Mouse (Mus musculus) thymus, postnatal 14 days (tissue): ENCODE measurements around the gene Ddah2.
"Not testable (repeated sequence)": the region's sequence is repeated elsewhere in the genome, so short reads cannot be mapped to it uniquely, and the experiment has no call there.

ENCODE experiments used
- DNase-seq: peaks from one replicate; pipeline ENCODE4 v3.0.0; 2021

Gene Ddah2

DNA sequence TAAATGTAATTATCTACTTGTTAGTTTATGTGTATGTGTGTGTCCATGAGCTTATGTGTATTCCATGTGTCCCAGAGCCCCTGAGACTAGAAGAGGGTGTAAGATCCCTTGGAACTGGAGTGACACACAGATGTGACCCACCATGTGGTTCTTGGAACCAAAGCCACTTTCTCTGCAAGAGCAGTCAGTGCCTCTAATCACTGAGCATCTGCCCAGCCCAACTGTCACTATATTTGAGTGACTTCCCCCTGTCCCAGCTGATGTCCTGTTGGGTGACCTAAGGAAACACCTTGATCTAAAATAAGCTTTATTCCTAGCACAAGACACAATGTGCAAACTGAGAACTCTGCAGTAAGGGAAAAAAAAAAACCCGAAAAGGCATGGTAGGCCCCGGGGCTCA is 30.5 kb upstream of the Ddah2 start:
- no peak for DNase-seq

DNA sequence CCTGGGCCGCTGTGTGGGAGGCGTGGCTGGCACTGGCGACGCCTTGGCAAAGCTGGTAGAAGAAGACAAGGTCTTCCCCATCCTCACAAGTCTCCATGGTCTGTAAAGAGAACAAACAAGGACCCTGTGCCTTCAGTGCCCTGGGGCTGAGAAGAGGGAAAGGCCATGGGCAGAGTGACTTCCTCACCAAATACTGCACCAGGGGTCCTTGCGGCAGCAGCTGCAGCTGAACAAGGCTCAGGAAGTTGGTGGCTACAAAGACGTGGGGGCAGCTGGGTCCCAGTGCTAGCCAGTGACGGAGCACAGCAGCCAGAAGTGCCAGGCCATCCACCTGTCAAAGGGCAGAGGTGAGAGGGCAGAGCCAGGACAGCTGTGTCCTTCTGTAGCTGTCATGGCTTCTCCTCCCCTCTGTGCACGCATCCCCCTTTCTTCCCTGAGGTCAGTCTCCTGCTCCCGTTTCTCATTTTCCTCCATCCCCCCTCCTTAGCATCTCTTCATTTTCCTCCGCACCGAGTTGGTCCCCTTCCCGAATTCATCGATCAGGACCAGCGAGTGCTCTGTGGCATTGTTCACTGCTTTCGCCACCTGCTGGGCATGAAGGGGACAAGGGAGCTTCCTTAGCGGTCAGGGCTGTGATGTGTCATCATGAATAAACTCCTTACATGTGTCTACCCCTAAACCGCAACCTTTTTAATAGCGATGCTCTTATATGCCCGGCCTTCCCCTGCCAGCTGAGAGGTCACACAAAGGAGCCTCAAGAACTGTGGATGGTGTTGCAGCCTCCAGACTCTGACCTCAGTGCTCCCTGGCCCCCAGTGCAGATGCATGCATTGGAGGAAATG is 28.9 kb upstream of the Ddah2 start:
- DNase-seq: peak; percentile 66

DNA sequence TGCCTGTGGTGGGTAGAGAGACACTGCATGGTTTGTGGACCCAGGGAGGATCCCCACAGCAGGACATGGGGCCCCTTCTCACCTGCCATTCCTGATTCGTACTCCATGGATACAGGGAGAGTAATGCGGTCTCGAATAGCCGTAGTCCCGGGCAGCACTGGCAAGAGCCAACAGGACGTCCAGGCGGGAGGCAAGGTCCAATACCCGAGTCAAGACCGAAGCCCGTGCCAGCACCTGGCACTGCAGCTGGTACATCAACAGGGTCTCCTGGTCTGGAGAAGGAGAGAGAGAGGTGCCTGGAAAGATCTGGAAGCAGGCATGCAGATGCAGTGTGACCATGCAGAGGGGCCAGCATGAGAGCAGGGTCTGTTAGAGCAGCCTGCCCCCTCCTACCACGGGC is 27.6 kb upstream of the Ddah2 start:
- no peak for DNase-seq

DNA sequence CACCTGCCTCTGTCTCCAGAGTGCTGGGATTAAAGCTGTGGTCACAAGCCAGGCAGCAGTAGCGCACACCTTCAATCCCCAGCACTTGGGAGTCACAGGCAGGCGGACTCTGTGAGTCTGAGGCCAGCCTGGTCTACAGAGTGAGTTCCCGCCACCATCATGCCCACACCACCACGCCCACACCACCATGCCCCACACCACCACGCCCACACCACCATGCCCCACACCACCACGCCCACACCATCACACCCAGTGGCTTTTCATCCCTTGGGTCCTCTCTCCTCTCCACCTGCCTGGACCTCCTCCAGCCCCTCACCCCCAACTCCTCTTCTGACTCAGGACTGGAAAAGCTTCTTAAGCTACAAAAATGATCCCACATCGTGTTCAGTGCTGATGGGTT is 27.0 kb upstream of the Ddah2 start:
- DNase-seq: no peak

DNA sequence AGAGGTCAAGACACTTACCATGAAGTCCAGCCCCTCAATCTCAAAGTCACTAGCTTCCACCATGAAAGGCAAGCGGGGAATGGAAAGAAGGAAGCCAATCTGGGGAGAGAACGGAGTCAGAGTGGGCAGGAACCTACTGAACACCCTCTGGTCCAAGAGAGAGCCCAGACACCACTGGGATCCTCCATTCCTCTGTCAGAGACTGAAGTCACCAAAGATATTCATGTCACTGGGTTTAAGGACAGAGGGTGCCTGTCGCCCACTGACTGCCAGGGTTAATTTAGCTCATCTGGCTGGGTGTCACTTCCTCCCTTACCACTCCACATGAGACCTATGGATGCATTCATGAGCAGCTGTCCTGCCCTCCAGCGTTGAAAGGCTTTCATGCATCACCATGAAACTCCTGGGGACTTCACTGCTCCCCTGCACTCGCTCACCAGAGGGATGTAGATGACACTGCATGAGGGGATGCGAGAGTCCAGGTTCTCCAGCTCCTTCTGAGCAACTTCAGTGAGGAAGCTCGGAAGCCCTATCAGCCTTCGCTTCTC is 26.4 kb upstream of the Ddah2 start:
- no peak for DNase-seq

DNA sequence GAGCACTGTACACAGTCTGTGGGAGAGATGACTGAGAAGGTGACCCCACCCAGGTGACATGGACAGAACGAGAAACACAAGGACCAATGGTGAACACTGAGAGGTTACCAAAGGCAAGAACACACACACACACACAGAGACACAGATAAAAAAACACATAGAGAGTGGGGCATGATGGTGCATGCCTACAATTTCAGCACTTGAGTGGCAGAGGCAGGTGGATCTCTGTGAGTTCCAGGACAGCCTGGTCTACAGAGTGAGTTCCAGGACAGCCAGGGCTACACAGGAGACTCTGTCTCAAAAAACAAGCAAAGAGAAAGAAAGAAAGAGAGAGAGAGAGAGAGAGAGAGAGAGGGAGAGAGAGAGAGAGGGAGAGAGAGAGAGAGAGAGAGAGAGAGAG is 25.1 kb upstream of the Ddah2 start:
- DNase-seq: not testable (repeated sequence)

DNA sequence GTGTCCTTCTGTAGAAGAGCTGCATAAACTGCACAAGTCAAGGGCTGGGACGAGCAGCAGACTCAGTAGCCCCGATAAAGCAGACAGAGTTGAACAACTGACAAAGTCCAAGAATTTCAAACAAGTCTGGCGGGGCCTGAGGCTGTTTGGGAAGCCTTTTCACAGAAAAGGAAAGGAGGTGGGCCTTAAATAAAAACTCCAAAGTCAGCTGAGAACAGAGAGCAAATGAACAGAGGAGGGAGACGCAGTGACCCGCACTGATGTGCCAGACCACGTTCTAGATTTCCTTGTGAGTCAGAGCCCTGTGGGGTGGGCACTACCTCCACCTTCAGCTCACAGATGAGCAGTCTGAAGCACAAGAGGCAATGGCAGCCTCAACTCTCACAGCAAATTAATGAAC is 23.9 kb upstream of the Ddah2 start:
- DNase-seq: no peak

DNA sequence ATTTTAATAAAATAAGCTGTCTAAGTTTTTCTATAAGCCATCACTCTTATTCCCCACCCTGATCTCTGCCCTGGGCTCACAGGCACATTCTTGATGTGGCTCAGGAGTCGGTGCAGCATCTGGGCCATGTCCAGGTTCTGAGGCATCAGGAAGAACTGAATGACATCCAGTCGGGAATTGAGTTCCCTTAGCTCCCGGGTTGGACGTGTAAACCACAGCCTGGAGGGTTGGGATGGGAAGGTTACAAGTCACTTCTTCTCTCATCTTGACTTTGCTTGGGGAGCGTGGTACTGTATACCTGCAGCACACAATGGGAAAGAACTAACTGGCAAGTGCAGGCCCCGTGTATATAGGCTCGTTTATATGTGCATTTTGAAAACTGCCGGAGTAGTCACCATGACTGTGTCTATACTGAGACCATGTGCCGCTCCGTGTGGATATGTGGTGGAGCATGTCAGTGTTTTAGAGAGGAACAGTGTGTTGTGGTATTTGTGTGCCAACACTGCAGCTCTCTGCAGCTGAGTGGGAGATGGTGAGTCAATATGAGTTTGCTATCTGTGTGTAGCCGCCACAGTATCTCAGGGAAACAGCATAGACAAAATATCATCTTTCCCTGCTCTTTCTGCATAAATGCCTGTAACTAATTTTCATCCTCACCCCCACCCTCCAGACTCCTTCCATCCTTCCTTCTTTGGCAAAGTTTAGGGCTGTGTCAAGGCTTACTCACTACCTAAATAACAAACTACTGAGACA is 19.5 kb upstream of the Ddah2 start:
- no peak for DNase-seq

DNA sequence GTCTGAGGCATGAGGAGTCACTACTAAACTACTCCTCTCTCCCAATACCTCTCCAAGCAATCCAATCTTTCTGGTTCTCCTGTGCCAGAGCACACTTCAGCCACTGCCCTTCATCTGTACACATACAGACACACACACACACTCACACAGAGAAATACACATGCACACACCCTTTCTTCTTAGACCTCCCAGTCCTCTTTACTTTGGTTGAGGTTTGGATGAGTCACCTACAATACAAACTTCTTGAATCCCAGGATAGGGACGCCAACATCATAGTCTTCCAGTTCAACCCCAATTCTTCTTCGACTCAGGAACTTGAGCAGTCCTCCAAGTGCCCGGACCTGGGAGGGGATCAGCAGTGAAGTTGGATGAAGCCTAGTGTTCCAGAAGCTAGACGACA is 15.0 kb upstream of the Ddah2 start:
- no peak for DNase-seq

DNA sequence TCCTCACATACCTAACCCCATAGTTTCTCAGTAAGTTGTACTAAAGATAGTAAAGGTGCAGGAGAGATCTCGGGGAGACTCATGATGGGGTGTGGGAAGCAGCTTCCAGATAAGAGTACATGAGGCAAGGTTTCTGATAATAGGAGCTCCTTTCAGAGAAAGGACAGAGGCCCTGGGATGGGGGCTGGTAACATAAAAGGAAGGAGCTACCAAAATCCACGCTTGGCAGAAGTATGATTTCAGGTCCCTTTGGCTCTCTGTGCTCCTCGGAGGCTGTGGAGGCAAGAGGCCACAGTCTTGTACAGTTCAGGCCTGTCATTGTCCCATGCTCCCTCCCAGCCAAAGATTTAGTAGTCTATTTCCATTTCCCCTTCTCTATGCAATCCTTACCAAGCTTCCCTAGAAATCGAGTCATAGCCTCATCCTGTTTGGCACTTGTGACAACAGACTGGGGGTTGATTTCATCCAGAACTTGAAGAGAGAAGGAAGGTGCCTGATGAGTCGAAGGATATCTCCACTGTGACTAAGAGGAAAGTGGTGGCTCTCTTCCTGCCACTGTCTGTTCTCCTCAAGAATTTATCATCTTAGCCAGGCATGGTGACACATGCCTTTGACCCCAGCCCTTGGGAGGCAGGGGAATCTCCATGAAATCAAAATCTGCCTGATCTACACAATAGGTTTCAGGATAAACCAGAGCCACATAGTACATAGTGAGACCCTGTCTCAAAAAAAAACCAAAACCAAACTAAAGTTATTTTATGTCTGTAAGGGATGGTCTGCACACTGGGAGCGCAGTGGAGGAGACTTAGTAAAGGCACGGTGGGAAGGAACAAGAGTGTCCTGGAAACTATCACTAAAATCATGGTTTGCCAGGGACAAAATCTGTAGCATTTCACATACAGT is 13.7 kb upstream of the Ddah2 start:
- no peak for DNase-seq

DNA sequence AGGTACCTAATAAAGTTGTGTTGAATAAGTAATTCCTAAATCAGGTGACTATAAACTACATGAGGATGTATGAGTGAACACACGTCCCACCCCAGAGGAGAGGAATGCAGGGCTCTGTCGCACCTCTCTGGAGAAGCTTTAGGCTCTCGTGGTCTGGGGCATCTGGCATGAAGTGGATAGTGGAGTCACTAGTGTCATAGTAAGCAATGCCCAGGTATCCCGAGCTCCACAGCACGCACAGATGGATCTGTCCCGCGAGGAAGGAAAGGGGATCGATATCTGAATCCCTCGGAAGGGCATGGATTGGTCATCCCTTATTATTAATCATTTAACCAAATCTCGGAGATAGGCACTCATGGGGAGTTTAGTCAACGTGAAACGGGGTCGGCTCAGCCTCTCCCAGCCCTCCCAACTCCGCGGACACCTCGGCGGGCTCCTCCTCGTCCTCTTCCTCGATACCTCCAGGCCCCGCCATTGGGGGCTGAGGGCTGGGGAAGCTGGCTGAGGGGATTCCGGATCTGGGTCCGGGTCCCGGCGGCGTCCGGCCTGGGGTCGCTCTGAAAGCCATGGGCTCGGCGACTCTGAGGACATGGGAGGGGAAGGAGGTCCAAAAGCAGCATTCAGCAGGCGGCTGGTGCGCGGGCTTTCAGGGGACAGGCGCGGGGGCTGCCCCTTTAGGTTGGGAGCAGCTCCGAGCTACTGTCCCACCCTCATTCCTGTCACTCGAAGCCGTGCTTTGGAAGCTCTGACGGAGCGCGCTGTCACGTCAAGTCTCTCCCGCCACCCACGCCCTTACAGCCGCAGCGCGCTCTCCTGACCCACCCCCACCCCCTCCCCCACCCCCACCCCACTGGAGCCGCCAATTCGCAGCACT is 12.8 kb upstream of the Ddah2 start:
- no peak for DNase-seq

DNA sequence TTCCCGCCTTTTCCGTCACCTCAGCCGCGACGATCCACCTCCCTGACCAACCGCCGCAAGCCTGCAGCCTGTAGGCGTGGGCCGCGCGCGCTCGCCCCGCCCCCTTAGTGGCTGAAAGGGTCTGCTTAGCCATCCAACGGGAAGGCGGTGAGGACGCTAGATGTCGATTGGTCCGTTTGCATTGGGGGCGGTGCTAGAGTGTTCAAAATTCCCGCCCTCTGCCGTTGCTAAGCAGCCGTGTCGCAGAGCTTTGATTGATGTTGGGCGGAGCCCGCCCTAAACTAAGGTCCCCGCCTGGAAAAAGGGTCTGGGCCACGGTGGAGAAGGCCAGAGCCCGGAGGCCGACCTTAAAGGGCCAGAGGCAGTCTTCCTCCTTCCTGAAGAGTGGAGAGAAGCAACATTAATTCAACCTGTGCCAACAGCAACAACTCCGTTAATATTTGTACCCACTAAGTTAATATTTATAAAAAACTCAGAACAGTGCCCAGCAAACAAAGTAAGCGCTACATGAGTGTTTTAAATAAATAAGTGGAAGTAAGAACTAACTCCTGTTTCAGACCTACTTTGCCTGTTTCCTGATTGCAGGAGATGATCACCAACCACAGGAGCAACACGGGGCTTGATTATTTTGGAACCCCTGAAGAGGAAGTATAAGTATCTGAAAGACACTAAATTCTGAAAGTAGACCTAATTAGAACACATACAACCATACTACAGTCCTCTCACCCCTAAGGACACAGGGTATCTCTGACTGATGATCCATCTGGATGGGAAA is 12.0 kb upstream of the Ddah2 start, which contains the start of gene Msh5:
Gene Msh5 (minus strand): TSS at position 65 of the 775 bp plus-strand sequence.
- DNase-seq: peak; percentile 98

DNA sequence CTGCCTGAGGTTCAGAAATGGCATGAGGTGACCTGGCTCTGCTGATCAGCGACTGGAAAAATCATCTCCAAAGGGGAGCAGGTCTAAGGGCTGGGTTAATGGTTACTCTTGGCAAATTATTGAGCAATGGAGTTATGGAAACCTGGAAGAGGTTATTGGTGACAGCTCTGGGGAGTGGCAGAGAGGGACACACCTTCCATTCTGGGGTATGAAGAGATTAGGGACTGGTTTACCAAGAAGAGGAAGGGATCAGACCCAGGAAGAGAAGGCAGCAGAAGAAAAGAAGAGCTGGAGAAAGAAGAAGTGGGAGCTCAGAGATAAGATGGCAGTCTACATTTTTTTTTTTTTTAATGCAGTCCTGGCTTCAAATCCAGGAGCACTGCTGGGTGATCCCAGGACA is 11.1 kb upstream of the Ddah2 start:
- no peak for DNase-seq

DNA sequence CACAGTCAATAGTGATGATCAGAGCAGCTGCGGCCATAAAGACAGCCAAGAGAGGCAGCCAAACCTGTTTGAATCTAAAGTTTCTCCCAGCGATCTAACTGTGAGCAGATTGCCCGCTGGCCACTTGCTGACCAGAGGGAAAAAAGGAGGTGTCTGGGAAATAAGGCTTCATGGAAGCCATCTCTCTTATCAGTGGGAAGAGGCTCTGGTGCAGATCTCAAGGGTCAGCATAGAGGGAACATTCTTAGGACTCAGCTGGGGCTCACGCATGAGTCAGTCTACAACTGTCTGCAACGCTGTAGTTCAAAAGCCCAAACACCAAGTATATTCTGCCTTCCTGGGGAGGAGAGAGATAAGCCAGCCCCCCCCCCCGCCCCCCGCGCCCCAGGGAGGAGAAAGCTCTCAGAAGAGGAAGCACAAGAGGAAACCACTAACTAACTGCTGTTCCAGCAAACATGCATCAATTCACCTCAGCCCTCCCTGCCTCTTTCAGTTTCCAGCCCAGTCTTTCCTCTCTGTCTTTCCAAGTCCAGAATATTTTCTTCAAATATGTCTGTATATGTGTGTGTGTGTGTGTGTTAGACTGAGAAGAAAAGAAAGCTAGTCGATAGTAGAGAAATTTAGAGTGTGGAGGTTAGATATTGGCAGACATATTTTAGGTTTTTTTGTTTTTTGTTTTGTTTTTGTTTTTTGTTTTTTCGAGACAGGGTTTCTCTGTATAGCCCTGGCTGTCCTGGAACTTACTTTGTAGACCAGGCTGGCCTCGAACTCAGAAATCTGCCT is 10.5 kb upstream of the Ddah2 start:
- peak; percentile 62 for DNase-seq

DNA sequence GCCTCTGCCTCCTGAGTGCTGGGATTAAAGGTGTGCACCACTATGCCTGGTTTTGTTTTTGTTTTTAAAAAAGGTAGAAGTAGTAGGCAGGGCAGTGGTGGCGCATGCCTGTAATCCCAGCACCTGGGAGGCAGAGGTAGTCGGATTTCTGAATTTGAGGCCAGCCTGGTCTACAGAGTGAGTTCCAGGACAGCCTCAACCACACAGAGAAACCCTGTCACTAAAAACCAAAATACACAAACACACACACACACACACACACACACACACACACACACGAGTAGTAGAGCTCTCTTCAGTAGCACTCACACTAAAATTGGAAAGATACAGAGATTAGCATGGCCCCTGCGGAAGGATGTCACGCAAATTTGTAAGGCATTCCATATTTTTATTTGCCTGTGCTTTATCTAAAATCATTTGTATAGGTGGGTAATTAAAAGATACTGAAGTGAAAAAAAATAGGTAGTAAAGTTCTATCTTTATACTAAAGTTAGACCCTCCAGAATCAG is 9.8 kb upstream of the Ddah2 start:
- no peak for DNase-seq

DNA sequence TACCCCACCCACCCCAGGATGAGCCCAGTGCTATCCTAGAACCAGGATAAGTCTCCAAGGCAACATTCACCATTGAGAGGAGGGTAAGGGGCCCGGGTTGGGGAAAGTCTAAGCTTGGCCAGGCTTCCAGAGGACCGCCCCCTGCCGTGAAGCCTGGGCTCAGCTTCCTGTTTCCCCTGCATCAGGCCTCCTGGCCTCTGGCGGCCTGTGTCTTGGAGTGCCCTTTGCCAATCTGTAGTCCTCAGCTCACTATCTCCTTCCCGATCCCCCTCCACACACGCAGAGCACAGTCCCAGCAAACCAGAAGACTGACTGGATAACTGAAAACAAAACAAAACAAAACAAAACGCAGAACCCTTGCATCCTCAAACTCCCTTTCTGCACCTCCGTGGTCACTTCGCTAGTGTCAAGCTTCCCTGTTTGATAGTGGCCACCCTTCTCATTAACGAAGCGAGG is 9.2 kb upstream of the Ddah2 start, which contains the start of gene Clic1:
Gene Clic1 (plus strand): TSS at position 406 of the 456 bp plus-strand sequence.
- peak; percentile 80 for DNase-seq

DNA sequence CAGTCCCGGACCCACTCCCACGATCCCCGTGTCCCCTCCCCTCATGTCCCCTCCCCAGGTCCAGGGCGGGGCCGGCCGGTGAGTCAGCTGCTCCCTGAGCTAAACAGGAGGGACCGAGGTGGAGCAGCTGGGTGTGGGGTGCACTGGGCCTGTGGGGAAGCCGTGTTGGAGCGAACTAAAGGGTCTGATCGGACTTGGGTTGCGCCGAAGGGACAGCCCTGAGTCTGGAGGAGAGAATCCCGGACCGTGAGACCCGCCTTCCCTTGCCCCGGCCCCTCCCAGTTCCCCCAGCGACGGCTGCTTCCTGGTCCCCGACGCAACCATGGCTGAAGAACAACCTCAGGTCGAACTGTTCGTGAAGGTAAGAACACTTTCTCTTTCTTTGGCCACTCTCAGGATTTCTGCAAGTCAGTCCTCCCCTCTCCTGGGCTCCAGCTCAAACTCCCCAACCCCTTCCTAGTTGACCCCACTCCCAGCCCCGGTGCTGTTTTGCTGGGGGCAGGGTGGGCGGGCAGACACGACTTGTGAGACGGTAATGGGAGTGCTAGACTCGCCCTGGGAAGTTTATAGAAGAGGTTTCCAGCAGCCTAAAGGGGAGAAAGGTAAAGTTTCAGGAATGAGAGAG is 8.6 kb upstream of the Ddah2 start:
- peak; percentile 86 for DNase-seq

DNA sequence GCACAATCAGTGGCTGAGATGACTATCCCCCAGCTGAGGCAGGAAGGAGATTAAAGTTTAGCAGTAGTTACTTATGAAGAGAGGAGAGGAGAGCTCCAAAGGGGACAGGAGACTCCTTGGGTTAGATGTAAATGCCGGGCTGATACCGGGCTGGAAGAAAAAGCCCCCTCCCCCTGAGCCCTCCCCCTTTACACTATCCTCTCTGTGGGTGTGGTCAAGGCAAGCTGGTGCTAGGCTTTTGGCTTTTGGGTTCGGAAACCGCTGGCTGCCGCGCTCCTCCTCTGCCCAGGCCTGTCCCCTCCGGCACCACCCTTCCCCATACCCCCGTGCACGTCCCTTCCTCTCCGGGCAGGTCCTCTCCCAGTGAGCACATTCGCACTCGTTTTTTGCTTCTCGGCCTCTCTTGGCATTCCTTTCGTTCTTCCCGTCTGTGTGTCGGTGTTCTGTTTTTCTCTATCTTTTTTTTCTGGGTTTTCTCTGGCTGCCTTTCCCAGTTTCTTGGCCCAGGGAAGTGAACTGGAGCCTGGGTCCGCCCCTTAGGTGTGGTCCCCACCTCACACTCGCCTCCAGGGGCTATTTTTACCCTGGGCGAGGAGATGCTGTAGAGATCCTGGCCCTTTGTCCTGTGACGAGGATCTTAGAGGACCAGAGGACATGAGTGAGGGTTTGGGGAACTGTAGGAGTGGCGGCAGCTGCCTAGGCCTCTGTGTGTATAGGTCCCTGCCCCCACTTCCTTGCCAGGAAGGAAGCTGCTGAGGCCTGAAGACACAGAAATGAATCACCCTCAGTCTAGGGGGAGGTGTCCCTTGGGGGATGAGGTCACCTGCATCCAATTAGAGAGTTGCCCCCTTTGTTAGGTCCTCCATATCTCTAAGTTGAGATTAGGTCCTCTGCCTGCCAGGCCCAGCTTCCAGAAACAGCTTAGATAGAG is 7.4 kb upstream of the Ddah2 start:
- peak; percentile 81 for DNase-seq
